Comparison of ENCODE assay signal across 10 mouse cellular contexts in genomic region chr17:29394106-29394760, GRCm38 (mm10). TPM values are rescaled to one million over a fixed set of nuclear protein-coding genes. Genes with fewer than 3 reads are reported as not detected.
DNase-seq lines count a peak whose midpoint lies in the region; ATAC-seq and TF ChIP-seq lines count a peak whose summit lies in the region.
"Had no signal": no experiment of that assay in that cellular context is flagged by ENCODE, and none has a peak within 500 bp of the region (broad histone marks: within the 10 kb centered on the region; RNA-seq: fewer than 3 reads in every experiment).

No protein-coding gene starts in this region.

- H3K36me3 ChIP-seq in spleen, adult 2 months (ENCODE audit: control insufficient read depth, insufficient read depth, low read length), result no peaks in the 10 kb centered on the region
- H3K36me3 ChIP-seq in forebrain, embryonic 11.5 days (ENCODE audit: control insufficient read depth, insufficient read depth, low read length), result no peaks in the 10 kb centered on the region

- WGBS in spleen, adult 2 months, result 2% methylated on average over 9 of the region's 9 CpGs
- WGBS in forebrain, embryonic 11.5 days, result 69% methylated on average over 9 of the region's 9 CpGs

- no peak for DNase-seq in gastrocnemius, adult 2 months
- DNase-seq in gastrocnemius, adult 8-10 months (ENCODE audit: low spot score in 2 of 2), result no peak
- peak; percentile 71 for DNase-seq in NIH3T3 (ENCODE audit: low read depth)
- DNase-seq in induced T-regulatory cell, adult 2 months (ENCODE audit: low read depth), result peak; percentile 97
- DNase-seq in spleen, adult 2 months (ENCODE audit: low read depth in 1 of 2, low spot score in 2 of 2), result peak; percentile 80 to 90
- DNase-seq in forebrain, embryonic 11.5 days (ENCODE audit: low spot score), result no peak
- DNase-seq in right cerebral cortex, postnatal 4 days, result no peak
- no peak for DNase-seq in cerebellum, adult 8-10 months
- DNase-seq: kidney, postnatal 36 days had no signal

- TF ChIP-seq CTCF in gastrocnemius, adult 2 months (IDR thresholded peaks at IDR 0.05), result no peak
- TF ChIP-seq CTCF in spleen, adult 2 months (IDR thresholded peaks at IDR 0.05; ENCODE audit: extremely low read depth, insufficient read depth, insufficient read length, insufficient replicate concordance), result no peak

- H3K9ac ChIP-seq in forebrain, embryonic 11.5 days (ENCODE audit: low read length), result no peak overlapping the region

- H3K27me3 ChIP-seq in spleen, adult 2 months (ENCODE audit: control insufficient read depth, insufficient read depth, low read length), result no peaks in the 10 kb centered on the region
- H3K27me3 ChIP-seq in forebrain, embryonic 11.5 days (ENCODE audit: control insufficient read depth, insufficient read depth, low read length), result no peaks in the 10 kb centered on the region; the same call in 1 of the 2 replicates

- no peak overlapping the region for H3K4me3 ChIP-seq in gastrocnemius, adult 2 months
- no peak overlapping the region for H3K4me3 ChIP-seq in spleen, adult 2 months (ENCODE audit: extremely low read depth, insufficient read depth, insufficient read length)
- no peak overlapping the region for H3K4me3 ChIP-seq in forebrain, embryonic 11.5 days (ENCODE audit: low read depth, low read length)
- H3K4me3 ChIP-seq: erythroblast, embryonic 14.5 days had no signal

- no peak overlapping the region for H3K4me2 ChIP-seq in forebrain, embryonic 11.5 days (ENCODE audit: low read depth, low read length, severe bottlenecking)

- no peaks in the 10 kb centered on the region for H3K9me3 ChIP-seq in forebrain, embryonic 11.5 days (ENCODE audit: control insufficient read depth, low read length)

- TF ChIP-seq POLR2A in spleen, adult 2 months (IDR thresholded peaks at IDR 0.05; ENCODE audit: low read depth, low read length), result no peak

- peak overlapping the region; percentile 91; the same call in 1 of the 2 replicates for H3K27ac ChIP-seq in gastrocnemius, adult 2 months
- H3K27ac ChIP-seq in spleen, adult 2 months (ENCODE audit: insufficient read depth, low read length), result peak overlapping the region; percentile 92
- H3K27ac ChIP-seq in forebrain, embryonic 11.5 days (ENCODE audit: low read depth, low read length), result no peak overlapping the region

- intact Hi-C loops in gastrocnemius, adult 2 months (cut with DNase I), result no loop called here

- peaks cover 40% of the 10 kb centered on the region for H3K4me1 ChIP-seq in spleen, adult 2 months (ENCODE audit: control insufficient read depth, insufficient read depth, insufficient read length)
- H3K4me1 ChIP-seq in forebrain, embryonic 11.5 days (replicated peaks; ENCODE audit: control insufficient read depth, insufficient read depth, low read length), result peaks cover 12% of the 10 kb centered on the region

- no peak for ATAC-seq in forebrain, embryonic 11.5 days (replicated peaks; ENCODE audit: low FRiP score)

RNA-seq across cellular contexts. Expression of gene Fgd2, which starts 33.5 kb away (rescaled TPM):
- total RNA-seq in gastrocnemius, adult 2 months (2021), result 1 to 10 TPM in 1 of 2 experiments, under 1 TPM in 1; 0.74 to 1.1 TPM
- total RNA-seq in gastrocnemius, adult 8-10 months (2022), result 1 to 10 TPM in 1 of 4 experiments, under 1 TPM in 3; 0.38 to 1.0 (median 0.67) TPM
- polyA plus RNA-seq in spleen, adult 2 months (2012; rRNA removed), result 268 and 346 TPM in 2 replicates
- polyA plus RNA-seq in forebrain, embryonic 11.5 days (2014; fragmentation: Nextera tagmentation; extraction: Ambion mirVana), result 2.4 TPM in 2 replicates

RNA-seq across cellular contexts. Expression of gene Mtch1, which starts 46.5 kb away (rescaled TPM):
- 100 to 1,000 TPM in 1 of 2 experiments, 10 to 100 TPM in 1; 78.5 to 109 TPM for total RNA-seq in gastrocnemius, adult 2 months (2021)
- 10 to 100 TPM; 74.1 to 82.3 (median 80.3) TPM for total RNA-seq in gastrocnemius, adult 8-10 months (2022)
- 145 and 212 TPM in 2 replicates for polyA plus RNA-seq in spleen, adult 2 months (2012; rRNA removed)
- 332 and 420 TPM in 2 replicates for polyA plus RNA-seq in forebrain, embryonic 11.5 days (2014; fragmentation: Nextera tagmentation; extraction: Ambion mirVana)

Comparison
In these comparisons a context has a peak if more than half of its experiments do, and no peak if none do; other contexts are left out.
1. DNase-seq: peak in NIH3T3 (single experiment), induced T-regulatory cell, adult 2 months (single experiment) and spleen, adult 2 months (2 of 2); none in gastrocnemius, adult 2 months (single experiment), gastrocnemius, adult 8-10 months (0 of 2), forebrain, embryonic 11.5 days (single experiment), right cerebral cortex, postnatal 4 days (single experiment) and cerebellum, adult 8-10 months (single experiment).